Mouse (Mus musculus): ENCODE results near the gene Ndufs2. TPM values are rescaled to one million over a fixed set of nuclear protein-coding genes. Genes with fewer than 3 reads are reported as not detected.
"Not testable (repeated sequence)": the region's sequence is repeated elsewhere in the genome, so short reads cannot be mapped to it uniquely, and the experiment has no call there.

Gene Ndufs2
- polyA plus RNA-seq, 1 experiment: 1,478 TPM

DNA sequence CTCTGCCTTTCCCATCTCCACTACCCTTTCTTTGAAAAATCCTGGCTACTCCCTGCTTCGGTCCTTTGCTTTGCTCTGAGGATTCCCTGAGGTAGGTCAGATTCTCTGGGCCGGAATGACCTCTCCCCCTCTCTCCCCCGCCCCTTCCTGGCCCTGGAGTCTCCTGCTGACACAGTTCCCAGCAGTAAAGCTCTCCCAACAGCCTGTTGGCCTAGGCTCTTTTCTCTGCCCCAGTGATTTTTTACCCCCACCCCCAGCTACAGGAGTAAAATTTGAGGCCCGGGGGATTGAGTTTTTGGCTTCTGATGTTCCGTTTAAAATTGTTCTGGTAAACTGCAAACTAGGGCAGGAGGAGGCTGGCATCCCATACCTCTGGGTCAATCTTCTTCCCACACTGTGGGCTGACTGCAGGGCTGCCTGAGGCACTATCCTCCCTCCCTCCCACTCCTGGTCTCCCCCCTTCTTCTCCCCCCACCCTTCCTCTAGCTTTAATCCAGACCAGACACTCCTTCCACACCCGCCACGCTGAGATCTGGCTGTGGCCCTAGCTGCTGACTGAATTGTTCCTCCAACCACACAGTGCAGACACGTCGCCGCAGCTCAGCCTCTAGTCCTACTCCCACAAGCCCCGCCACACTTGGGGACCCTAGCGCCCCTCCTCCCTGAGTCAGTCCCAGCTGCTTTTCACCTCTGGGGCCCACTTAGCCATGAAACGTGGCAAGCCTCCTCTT, 571 bp upstream of the Ndufs2 start:
- H3K4me1 ChIP-seq (ENCODE audit: control insufficient read depth, insufficient read depth, insufficient read length, low read length): peaks cover 16% of the 10 kb centered on the region
- H3K4me3 ChIP-seq (ENCODE audit: insufficient read depth, low read depth, low read length): peak overlapping the region; percentile 60
- peak overlapping the region; percentile 45 for H3K27ac ChIP-seq (replicated peaks; ENCODE audit: low read depth, low read length)

DNA sequence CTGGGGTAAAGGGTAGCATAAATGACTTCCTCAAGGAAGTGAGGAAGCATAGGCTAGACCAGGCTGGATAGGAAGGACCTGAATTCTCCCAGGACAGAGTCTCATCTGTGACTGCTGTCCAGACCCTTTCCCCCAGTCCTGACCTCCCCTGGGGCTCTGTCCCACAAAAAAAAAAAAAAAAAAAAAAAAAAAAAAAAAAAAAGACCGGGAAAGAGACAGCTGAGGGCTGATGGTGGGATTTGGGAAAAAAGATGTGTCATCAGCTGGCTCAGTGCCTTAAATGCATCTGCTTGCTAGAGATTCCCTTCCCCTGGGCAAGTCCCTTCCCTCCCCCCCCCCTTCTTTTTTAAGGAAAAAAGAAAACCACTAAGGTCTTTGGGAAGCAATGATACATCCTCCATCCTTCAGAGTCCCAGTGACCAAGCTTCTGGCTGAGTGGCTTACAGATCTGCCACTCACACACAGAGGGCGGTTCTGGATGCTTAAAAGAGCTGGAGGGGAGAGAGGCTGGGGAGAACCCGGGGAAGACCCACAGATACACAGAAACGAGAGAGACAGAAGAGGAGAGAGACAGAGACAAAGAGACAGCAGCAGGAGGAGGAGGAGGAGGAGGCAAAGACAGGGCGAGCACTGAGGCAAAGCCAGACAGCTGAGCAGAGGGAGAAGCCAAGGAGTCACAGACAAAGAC, 1.1 kb downstream of the Ndufs2 start, which contains the start of gene Adamts4:
Adamts4 (plus strand) TSS at position 509 of the 688 bp plus-strand sequence.
- Histone ChIP-seq H3K4me1 (ENCODE audit: control insufficient read depth, insufficient read depth, insufficient read length, low read length) (peaks cover 16% of the 10 kb centered on the region), H3K4me3 (ENCODE audit: insufficient read depth, low read depth, low read length) (peak within 1 kb of the TSS; percentile 60), H3K27ac (replicated peaks; ENCODE audit: low read depth, low read length) (peak within 1 kb of the TSS; percentile 86)

DNA sequence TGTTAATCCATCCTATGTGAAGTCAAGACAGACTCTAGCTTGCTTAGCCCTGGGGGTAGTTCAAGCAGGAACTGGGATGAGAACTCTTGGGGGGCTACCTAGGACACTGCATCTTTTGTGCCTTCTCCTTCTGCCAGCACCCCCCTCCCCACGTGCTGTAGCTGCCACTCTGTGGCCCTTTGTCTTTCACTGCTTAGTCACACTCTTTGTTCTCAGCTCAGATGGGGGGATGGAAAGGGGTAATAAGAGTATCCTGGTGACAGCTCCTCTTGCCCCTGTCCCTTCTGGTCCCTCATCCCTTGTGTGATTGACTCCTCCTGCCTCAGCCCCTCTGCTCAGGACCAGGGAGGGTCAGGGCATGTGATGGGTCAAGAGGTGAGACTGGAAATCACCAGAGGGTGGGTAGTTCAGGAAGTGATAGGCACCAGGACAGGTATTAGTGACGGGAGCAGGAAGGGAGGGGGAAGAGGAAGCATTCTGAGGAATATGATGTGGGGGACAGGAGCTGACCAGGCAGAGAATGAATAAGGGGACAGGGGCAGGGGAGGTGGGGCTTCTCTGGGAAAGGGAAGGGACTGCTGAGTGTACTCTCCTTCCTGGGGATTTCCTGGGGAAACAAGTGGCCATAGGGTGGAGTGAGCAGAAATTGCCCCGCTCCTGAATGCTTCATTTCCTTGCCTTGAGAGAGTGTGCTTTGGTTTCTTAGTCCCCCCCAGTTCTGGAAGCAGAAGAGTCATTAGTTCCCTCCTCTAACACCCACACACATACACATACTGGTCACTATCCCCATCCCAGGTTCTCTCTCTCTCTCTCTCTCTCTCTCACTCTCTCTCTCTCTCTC, 2.6 kb downstream of the Ndufs2 start:
- Histone ChIP-seq H3K4me1 (ENCODE audit: control insufficient read depth, insufficient read depth, insufficient read length, low read length) (peaks cover 16% of the 10 kb centered on the region), H3K4me3 (ENCODE audit: insufficient read depth, low read depth, low read length) (no peak overlapping the region; the same call in 1 of the 2 replicates), H3K27ac (replicated peaks; ENCODE audit: low read depth, low read length) (peak overlapping the region; percentile 86)

DNA sequence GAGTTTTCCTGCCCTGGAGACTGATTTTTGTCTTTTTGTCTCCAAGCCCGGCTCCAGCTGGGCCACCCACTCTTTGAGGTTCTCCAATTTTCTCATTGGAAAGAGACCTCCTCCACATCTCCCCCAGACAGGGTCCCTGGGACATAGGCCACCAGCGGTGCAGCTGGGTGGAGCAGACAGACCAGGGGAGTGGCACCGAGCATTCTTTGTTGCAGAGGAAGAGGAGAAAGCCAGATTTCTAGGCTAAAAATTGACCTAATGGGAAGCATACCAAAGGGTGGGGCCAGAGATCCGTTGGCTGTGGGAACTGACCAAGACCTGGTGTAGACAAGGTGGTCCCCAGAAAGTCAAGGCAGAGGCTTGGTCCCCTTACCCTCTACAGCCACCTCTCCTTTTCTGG, 3.3 kb downstream of the Ndufs2 start:
- H3K4me1 ChIP-seq (ENCODE audit: control insufficient read depth, insufficient read depth, insufficient read length, low read length): peaks cover 16% of the 10 kb centered on the region

DNA sequence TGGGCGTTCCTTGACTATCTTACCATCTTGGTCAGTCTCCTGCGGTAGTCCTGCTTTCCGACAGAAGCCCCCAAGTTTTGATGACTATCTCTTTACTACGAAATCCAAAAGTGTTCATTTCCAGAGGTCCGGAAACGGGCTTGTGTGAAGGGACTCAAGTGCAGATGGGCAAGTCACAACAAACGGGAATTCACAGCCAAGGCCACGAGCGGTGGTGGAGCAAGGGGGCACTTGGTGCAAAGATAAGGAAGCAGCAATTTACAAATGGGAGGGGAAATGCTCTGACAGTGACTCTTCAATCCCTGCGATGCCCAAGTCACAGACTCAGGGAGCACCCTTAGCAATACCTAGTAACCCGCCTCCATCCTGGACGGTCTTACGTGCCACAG, 3.7 kb downstream of the Ndufs2 start:
- peak overlapping the region; percentile 86 for H3K27ac ChIP-seq (replicated peaks; ENCODE audit: low read depth, low read length)
- H3K4me1 ChIP-seq (ENCODE audit: control insufficient read depth, insufficient read depth, insufficient read length, low read length): peaks cover 16% of the 10 kb centered on the region
- peak overlapping the region; percentile 48 for H3K4me3 ChIP-seq (ENCODE audit: insufficient read depth, low read depth, low read length)

More for the DNA sequence above, 3.3 kb downstream of the Ndufs2 start:
- peak overlapping the region; percentile 48 for H3K4me3 ChIP-seq (ENCODE audit: insufficient read depth, low read depth, low read length)
- peak overlapping the region; percentile 86 for H3K27ac ChIP-seq (replicated peaks; ENCODE audit: low read depth, low read length)

DNA sequence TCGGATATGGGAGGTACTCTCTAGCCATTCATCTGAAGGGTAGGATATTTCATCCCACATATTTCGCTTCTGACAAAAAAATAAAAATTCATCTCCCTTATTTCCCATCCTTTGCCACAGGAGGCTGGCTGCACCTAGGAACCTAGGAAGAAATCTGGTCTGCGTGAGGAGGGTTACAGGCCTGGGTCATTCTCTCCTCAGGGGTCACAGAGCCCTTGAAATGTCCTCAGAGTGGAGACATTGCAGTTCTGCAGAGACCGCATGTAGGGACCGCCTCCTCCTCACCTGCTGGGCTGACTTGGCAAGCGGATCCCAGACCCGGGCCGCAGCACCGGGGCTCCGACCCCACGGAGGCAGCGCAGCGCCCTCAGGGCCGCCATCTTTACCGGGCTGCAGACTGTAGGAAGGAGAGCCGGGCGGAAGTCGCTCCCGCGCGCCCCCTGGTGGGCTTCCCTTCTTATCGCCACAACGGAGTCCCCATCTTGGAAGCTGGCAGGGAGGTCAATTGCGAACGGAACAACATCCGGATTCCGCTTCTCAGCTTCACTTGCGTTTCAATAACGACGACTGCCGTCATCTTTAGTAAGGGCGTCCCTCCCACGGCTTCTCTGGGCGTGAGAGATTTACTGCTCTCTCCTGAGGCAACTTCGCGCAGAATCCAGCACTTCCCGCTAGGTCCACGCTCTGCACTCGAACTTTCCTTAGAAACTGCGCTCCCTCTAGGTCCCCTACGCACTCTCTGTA, 4.3 kb downstream of the Ndufs2 start:
- peaks cover 13% of the 10 kb centered on the region for H3K4me1 ChIP-seq (ENCODE audit: control insufficient read depth, insufficient read depth, insufficient read length, low read length)
- H3K4me3 ChIP-seq (ENCODE audit: insufficient read depth, low read depth, low read length): peak overlapping the region; percentile 85
- H3K27ac ChIP-seq (replicated peaks; ENCODE audit: low read depth, low read length): peak overlapping the region; percentile 97

DNA sequence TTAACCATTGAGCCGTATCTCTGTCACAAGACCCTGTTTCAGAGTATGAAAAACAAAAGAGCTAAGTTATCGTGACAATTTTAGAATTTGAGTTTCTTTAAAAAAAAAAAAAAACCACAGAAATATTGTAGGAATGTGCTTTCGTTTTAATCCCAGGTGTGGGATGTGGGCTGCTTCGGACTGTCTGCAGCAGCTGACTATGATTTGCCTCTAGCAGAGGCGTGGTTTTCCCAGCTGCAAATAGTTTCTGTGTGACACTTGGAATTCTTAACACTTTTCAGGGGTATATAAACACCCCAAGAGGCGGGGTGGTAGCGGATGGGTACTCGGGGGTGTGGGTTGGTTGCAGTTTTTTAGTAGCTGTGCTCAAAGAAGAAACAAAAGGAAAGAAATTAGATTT, 5.8 kb downstream of the Ndufs2 start:
- Histone ChIP-seq H3K4me1 (ENCODE audit: control insufficient read depth, insufficient read depth, insufficient read length, low read length) (peaks cover 11% of the 10 kb centered on the region), H3K4me3 (ENCODE audit: insufficient read depth, low read depth, low read length) (peak overlapping the region; percentile 85; the same call in 1 of the 2 replicates), H3K27ac (replicated peaks; ENCODE audit: low read depth, low read length) (no peak overlapping the region)

DNA sequence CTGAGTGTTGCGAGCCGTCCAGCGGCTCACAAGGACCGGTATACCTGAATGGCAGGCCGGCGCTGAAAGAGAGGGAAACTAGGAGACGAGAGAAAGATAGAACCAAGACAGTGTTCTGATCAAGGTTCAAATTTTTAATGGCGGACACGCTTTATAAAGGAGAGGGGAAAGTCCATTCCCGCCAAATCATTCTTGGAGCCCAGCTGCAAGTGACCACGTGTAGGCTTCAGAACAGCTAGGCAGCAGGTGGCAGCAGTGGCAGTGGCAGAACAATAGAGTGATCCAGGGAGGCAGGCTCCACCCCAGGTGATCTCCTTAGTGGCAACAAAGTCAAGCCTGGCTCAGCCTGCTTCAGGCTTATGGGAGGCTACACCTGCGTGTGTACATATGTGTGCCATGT, 9.2 kb downstream of the Ndufs2 start:
- H3K4me1 ChIP-seq (ENCODE audit: control insufficient read depth, insufficient read depth, insufficient read length, low read length); H3K27ac ChIP-seq (replicated peaks; ENCODE audit: low read depth, low read length); H3K4me3 ChIP-seq (ENCODE audit: insufficient read depth, low read depth, low read length): not testable (repeated sequence)

DNA sequence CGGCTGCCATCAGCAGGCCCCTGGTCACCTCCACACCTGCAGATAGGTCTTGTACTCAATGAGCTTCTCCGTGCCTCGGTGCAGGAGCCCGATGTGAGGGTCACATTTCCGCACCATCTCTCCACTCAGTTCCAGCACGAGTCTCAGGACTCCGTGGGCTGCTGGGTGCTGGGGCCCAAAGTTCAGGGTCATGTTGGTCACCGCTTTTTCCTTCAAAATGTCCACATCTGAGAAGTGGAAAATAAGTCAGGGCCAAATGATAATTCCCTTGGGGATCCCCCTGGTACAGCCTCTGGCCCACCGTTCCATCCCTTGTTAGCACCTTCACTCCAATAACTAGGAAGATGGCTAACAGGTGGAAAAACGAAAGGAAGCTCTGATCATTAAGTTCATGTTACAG, 10.3 kb downstream of the Ndufs2 start:
- H3K4me1 ChIP-seq (ENCODE audit: control insufficient read depth, insufficient read depth, insufficient read length, low read length): no peaks in the 10 kb centered on the region; the same call in 1 of the 2 replicates
- H3K27ac ChIP-seq (replicated peaks; ENCODE audit: low read depth, low read length): peak overlapping the region; percentile 73
- no peak overlapping the region for H3K4me3 ChIP-seq (ENCODE audit: insufficient read depth, low read depth, low read length)

DNA sequence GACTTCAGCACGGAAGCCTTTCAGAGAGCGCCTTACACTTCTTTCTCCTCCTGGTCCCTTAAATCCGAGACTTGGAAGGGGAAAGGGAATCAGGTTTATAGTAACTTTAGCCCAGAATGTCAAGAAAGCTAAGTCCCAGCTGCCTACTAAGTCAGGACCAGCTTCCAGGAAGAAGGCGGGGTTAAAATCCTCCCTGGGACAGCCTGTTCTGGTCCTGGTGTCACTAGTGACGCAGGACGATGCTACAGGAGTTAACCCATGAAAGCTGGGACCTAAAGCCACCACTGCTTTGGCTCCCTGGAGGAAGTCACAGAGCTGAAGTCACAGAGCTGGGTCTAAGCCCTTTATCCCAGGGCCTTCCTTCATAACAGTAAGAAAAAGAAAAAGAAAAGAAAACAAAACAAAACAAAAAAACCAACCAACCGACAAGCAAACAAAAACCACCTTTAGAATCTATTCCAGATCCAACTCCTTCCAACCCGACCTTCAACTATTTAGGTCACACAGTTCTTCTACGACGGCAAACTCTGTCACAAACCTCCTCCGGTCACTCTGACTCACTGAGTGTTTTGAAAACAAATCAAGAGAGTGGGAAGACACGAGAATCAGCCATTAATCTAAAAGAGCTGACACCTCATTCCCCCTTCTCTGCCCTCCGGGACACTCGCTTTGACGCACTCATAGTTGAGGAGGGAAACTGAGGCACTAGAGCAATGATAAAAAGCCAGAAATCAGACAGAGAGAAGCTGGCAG, 11.0 kb downstream of the Ndufs2 start:
- H3K27ac ChIP-seq (replicated peaks; ENCODE audit: low read depth, low read length): peak overlapping the region; percentile 73
- H3K4me3 ChIP-seq (ENCODE audit: insufficient read depth, low read depth, low read length): no peak overlapping the region
- H3K4me1 ChIP-seq (ENCODE audit: control insufficient read depth, insufficient read depth, insufficient read length, low read length): no peaks in the 10 kb centered on the region; the same call in 1 of the 2 replicates

DNA sequence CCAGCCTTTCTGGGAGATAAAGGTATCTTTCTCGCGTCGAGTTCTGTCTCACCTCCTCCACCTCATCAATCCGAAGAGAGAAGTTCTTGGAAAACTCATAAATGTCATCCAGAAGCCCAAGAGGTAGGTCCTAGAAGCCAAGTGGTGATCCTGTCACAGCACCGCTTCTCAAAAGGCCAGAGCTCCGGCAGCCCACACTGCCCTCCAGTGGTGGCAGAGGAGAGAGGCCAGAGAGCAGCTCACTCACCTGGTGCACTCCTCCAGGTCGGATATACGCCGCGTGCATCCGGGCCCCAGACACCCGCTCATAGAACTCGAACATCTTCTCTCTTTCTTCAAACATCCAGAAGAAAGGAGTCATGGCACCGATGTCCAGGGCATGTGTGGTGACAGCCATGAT, 12.7 kb downstream of the Ndufs2 start:
- no peak overlapping the region for H3K27ac ChIP-seq (replicated peaks; ENCODE audit: low read depth, low read length)
- no peaks in the 10 kb centered on the region; the same call in 1 of the 2 replicates for H3K4me1 ChIP-seq (ENCODE audit: control insufficient read depth, insufficient read depth, insufficient read length, low read length)
- no peak overlapping the region for H3K4me3 ChIP-seq (ENCODE audit: insufficient read depth, low read depth, low read length)

DNA sequence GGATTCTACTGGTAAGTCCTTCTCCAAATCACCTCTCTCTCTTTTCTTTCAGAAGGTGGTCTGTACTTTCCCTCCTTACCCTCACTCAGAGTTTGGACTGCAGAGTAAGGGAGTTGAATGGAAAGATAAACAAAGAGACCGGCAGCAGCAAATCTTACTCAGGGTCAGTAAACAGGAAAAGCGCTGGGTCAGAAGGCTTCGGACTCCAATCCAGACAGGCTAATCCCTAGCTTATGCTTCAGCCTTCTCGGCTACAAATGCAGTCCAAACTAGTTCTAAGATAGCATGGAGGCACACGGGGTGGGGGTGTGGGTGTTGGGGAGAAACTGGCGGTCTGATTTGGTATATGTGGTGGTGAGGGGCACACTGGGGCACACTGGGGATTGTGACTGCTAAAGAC, 13.8 kb downstream of the Ndufs2 start:
- no peak overlapping the region for H3K27ac ChIP-seq (replicated peaks; ENCODE audit: low read depth, low read length)
- H3K4me1 ChIP-seq (ENCODE audit: control insufficient read depth, insufficient read depth, insufficient read length, low read length): peaks cover 3% of the 10 kb centered on the region
- H3K4me3 ChIP-seq (ENCODE audit: insufficient read depth, low read depth, low read length): no peak overlapping the region

DNA sequence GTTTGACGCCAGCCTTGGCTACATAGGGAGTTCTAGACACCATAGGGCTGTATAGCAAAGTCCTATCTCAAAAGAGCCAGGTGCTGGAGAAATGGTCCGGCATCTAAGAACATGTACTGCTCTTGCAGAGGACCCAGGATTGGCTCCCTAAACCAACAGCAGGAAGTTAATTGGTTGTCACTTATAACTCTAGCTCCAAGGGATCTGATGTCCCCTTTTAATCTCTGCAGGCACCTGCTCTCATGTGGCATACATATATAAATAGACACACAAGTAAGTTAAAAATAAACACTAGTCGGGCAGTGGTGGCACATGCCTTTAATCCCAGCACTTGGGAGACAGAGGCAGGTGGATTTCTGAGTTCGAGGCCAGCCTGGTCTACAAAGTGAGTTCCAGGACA, 15.4 kb downstream of the Ndufs2 start:
- H3K27ac ChIP-seq (replicated peaks; ENCODE audit: low read depth, low read length): no peak overlapping the region
- H3K4me3 ChIP-seq (ENCODE audit: insufficient read depth, low read depth, low read length): no peak overlapping the region
- H3K4me1 ChIP-seq (ENCODE audit: control insufficient read depth, insufficient read depth, insufficient read length, low read length): peaks cover 3% of the 10 kb centered on the region

DNA sequence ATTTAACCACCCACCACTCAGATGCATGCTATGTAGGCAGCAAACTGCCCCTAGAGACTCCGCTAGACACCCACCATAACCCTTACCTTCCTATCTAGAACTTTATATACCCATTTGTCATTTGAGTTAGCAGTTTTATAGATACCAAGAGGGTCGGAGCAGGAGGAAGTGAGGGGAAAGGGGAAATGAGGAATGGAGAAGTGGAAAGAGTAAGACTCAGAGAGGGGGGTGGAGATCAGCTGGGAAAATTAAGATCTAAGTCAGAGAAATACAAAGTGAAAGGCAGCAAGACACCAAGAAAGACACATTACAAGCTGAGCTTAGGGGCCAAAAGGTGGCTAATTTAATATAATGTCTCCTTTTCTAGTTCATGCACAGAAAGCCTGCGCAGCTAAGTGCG, 16.6 kb downstream of the Ndufs2 start:
- Histone ChIP-seq H3K4me3 (ENCODE audit: insufficient read depth, low read depth, low read length) (no peak overlapping the region), H3K4me1 (ENCODE audit: control insufficient read depth, insufficient read depth, insufficient read length, low read length) (peaks cover 3% of the 10 kb centered on the region), H3K27ac (replicated peaks; ENCODE audit: low read depth, low read length) (peak overlapping the region; percentile 54; the same call in 1 of the 2 replicates)
